Mouse (Mus musculus) cortical plate, adult 2 months (tissue): ENCODE results near the gene Oaz2.

Source experiments
- CTCF ChIP-seq: fragments of 200-500 bp; IDR thresholded peaks from 2 replicates; pipeline ENCODE4 v1.5.1; 2011; ENCODE audit warnings: mild to moderate bottlenecking, control low read depth, low read length; ENCODE audit not compliant: insufficient read depth; ENCODE audit errors: extremely low read depth
- POLR2A ChIP-seq: fragments of 200-500 bp; IDR thresholded peaks from 2 replicates; pipeline ENCODE4 v1.6.1; 2011; ENCODE audit warnings: mild to moderate bottlenecking, low read length, control low read depth; ENCODE audit not compliant: insufficient read depth; ENCODE audit errors: extremely low read depth

- no peak for TF ChIP-seq CTCF
- no peak for TF ChIP-seq POLR2A
Observed at GRCm38 (mm10) chr9:65645984-65646383, 21.8 kb upstream of the Oaz2 start.
